Mouse (Mus musculus): ENCODE data around the gene Gcnt2. TPM values are rescaled to one million over a fixed set of nuclear protein-coding genes. Genes with fewer than 3 reads are reported as not detected.
"Not testable (repeated sequence)": the region's sequence is repeated elsewhere in the genome, so short reads cannot be mapped to it uniquely, and the experiment has no call there.

Gene Gcnt2
- total RNA-seq, 2 experiments from 2014 or later, result 4.4 to 4.8 TPM

DNA sequence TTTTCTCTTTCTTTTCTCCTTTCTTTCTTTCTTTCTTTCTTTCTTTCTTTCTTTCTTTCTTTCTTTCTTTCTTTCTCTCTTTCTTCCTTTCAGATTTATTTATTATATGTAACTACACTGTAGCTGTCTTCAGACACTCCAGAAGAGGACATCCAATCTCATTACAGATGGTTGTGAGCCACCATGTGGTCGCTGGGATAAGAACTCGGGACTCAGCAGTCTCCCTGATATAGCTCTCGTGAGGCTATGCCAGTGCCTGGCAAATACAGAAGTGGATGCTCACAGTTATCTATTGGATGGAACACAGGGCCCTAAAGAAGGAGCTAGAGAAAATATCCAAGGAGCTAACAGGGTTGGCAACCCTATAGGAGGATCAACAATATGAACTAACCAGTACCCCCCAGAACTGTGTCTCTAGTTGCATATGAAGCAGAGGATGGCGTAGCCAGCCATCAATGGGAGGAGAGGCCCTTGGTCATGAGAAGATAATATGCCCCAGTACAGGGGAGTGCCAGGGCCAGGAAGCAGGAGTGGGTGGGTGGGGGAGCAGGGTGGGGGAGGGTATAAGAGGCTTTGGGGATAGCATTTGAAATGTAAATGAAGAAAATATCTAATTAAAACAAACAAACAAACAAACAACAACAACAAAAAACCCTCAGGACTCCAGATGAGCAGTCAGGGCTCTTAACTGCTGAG lies 128.2 kb downstream of the Gcnt2 start:
- DNase-seq (ENCODE audit: low spot score in 2 of 2), result not testable (repeated sequence)

DNA sequence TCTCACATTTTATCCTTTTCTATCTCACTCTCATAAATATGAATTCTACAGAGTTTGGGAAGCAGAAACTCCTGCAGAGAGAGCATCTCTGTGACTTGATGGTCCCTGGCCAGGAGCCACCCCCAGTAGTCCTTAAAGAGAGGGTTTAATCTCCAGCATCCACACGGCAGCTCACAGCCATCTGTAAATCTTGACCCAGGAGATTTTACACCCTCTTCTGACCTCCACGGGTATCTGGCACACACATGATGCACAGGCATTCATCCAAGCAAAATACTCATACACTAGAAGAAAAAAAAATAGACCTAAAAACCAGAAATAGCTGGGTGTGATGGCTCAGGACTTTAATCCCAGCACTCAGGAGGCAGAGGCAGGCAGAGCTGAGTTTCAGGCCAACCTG lies 128.9 kb downstream of the Gcnt2 start:
- DNase-seq (ENCODE audit: low spot score in 2 of 2), result no peak

DNA sequence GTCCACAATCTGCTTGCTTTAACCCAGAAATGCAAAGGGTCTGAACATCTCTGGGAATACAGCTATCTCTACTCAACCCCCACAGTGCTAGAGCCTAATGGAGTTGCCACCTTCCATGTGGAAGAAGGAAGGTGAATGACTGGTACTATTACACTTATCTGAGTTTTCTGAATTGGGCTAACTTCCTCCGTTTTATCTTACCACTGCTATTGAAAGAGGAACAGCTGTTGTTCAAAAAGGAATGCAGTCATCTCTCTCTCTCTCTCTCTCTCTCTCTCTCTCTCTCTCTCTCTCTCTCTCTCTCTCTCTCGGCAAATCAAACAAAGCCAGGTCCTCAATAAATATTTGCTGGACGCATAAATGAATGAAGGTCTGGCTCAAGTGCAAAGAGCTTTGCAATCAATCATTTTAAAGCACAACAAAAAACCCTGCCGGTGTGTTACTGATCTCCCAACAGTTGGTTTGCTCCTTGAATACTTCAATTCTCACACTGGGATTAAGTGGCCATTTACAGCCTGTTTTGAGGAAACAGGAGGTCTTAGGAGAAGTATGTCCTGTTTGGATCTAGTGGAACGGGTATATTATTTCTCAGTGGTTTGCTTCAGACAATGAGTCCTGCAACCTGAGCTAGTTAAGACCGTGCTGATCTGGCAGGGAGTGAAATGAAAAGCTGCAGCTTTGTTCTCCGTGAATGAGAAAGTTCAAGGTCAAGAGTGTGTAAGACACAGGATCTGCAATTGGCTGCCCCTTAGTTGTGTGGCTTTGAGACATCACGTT lies 135.1 kb downstream of the Gcnt2 start:
- no peak for DNase-seq (ENCODE audit: low spot score in 2 of 2)

GRCm38 (mm10) chr13:40998537-40998936 lies 139.0 kb downstream of the Gcnt2 start:
- DNase-seq (ENCODE audit: low spot score in 2 of 2), result not testable (repeated sequence)

DNA sequence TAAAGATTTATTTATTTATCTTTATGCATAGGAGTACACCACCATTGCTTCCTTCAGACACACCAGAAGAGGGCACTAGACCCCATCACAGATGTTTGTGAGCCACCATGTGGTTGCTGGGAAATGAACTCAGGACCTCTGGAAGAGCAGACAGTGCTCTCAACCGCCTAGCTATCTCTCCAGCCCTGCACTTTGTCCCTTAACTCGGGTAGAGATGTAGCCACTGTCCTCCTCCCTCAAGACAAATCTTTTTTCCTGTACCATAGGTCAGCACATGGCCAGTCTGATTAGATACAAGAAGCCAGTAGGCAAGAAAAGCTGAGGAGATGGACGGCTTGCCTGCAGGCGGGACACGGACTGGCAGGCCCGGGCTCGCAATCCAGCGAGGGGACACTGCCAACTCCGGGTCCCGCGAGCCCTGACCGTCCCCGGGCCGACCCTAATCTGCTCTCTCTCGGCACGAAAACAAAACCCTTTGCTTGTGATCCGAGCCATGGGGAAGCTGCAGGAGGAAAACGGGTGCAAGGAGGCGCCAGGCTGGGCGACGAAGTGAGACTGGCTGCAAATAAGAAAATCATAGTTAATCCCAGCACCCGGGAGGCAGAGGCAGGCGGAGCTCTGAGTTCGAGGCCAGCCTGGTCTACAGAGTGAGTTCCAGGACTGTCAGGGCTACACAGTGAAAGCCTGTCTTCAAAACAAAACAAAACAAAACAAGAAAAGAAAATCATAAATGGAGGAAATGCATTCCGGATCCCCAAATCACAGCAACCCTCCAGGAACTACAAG lies 140.8 kb downstream of the Gcnt2 start:
- peak in 1 of 2 experiments; percentile 53 for DNase-seq (ENCODE audit: low spot score in 2 of 2)

- peak; percentile 84 to 92 for DNase-seq (ENCODE audit: low spot score in 2 of 2)
These were observed 141.5 kb downstream of the Gcnt2 start, which contains the start of gene Pak1ip1 for GRCm38 (mm10) chr13:41000926-41001639. Gene Pak1ip1 (plus strand): TSS chr13:41001023.

DNA sequence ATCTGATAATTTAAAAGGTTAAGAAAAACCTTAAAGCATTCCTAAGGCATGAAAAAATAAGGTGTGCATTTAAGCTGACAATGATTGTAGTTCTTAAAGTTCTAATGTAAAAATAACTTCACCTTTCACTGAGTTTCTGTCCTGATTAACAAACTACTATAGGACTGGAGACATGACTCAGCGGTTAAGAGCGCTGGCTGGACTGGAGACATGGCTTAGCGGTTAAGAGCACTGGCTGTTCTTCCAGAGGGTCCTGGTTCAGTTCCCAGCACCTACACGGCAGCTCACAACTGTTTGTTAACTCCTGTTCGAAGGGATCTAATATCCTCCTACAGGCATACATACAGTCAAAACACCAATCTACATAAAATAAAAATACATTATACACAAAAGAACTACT lies 142.4 kb downstream of the Gcnt2 start:
- no peak for DNase-seq (ENCODE audit: low spot score in 2 of 2)

GRCm38 (mm10) chr13:41006244-41006643 lies 146.7 kb downstream of the Gcnt2 start:
- DNase-seq (ENCODE audit: low spot score in 2 of 2), result no peak

DNA sequence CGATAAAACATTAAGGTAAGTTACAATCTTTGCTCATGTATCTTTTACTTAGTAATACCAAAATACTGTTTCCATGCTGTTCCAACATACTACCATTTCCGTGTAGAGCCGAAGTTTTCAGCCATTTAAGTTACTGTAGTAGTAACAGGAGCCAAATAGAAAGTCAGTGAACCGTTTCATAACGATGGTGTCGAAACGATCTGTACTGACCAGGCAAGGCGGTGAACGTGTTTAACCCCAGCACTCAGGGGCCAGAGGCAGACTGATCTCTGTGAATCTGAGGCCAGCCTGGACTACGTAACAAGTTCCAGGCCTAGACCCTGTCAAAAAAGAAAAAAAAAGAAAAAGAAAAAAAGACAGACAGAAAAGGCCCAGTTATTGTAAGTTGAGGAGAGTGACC lies 148.7 kb downstream of the Gcnt2 start:
- no peak for DNase-seq (ENCODE audit: low spot score in 2 of 2)

DNA sequence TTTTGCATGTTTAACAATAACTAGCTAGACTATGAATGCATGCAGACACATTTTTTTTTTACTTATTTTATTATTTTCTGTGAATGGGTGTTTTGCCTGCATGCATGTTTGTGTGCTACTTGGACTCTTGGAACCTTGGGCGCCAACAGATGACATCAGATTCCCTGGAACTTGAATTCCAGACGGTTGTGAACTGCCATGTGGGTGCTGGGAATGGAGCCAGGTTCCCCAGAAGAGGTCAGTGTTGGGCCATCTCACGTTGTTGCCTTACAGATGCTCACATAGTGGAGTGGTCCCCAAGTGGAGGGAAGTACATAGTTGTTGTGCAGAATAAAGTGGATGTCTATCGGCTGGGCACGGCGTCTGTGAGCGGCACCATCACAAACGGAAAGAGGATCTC lies 149.4 kb downstream of the Gcnt2 start:
- DNase-seq (ENCODE audit: low spot score in 2 of 2), result no peak

Small RNA genes within 50 kb of the gene (microRNA-seq; reads per million reads assigned to microRNA genes)
- not detected for gene Mir5124a

Other genes starting within 250 kb of the Gcnt2 start
- gene Tfap2a, start 121.4 kb upstream of the Gcnt2 start, total RNA-seq (2021), result under 1 TPM; 0.23 to 0.27 TPM
- gene Pak1ip1, start 141.3 kb downstream of the Gcnt2 start, total RNA-seq (2021), result 10 to 100 TPM; 32.0 to 33.7 TPM
- gene Tmem14c, start 156.5 kb downstream of the Gcnt2 start, total RNA-seq (2021), result 10 to 100 TPM; 79.9 to 85.1 TPM
- not detected for gene Mak, start 220.0 kb downstream of the Gcnt2 start, total RNA-seq (2021)

Measured in gastrocnemius, postnatal 4 days (tissue).